Mouse (Mus musculus) A20 (cell line): ENCODE measurements at regions not wholly inside any gene's neighbourhood (a gene's known extent, or its start where the extent isn't known, plus 50 kb on each side); places are given as distances from the start of the nearest gene placed in this dataset.

ENCODE experiments used
- DNase-seq: peaks from one replicate; pipeline ENCODE4 v3.0.0-alpha.2; 2011; ENCODE audit warnings: low read depth, low spot score

DNA sequence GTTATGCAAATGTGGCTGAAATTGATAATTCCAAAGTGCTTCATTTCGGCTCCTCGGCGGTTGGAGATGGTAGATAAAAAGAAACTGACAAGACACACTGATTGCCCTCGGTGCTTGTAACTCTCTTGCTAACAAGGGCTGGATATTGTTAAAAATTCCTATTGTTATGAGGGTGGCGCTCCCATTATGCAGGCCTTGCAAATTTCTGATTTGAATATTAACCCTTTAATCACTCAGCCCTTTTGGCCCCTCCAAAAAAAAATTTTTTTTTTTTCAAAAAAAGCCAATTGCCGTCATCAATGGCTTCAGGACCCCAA lies 469.8 kb downstream of the Vrk1 start:
- no peak for DNase-seq

- DNase-seq, result no peak
Observed at GRCm38 (mm10) chr12:106480281-106481060, 470.4 kb downstream of the Vrk1 start.

GRCm38 (mm10) chr12:106501622-106502327 lies 491.7 kb downstream of the Vrk1 start:
- DNase-seq, result no peak

DNA sequence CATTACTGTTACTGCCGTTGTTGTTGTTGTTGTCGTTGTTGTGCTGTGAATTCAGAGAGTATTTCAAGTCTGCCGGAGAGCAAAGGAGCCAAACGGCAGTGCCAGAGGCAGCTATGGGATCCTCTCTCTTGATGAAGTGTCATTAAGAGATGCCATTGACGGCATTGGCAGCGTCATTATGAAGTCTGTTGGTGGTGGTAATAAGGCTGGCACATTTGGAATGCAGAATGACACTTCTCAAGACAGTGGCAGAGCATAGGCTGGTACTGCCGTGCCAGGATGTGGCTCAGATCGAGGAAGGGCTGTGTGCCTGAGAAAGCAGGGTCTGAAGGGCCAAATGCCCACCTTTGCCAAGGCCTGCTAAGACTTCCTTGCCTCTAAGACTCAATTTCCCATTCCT lies 494.3 kb downstream of the Vrk1 start:
- DNase-seq, result no peak

- DNase-seq, result no peak
Observed at GRCm38 (mm10) chr12:106514057-106514456, 504.0 kb downstream of the Vrk1 start.

DNA sequence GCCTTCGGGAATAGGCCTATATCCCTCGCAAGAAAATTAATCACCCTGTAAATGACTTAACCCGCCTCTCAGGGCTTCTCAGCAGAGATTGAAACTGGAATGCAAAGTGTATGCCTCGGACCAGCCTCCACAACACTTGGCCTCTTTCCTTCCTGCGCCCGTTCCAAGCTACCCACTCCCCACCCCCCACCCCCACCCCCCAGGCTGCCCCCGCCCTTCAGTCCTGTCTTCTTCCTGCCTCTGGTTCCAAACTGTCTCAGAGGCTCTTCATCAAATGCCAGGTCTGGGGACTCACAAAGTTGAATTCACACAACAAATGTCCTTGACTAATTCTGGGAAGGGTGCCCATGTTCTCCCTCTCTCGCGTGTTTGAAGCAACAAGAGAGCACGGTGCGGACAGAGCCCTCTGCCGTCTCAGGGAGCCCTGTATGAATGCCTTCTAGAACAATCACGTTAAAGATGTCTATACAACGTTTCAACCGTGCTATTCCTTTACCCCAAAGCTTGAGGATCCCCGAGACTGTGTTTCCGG lies 505.3 kb downstream of the Vrk1 start:
- DNase-seq, result no peak

DNA sequence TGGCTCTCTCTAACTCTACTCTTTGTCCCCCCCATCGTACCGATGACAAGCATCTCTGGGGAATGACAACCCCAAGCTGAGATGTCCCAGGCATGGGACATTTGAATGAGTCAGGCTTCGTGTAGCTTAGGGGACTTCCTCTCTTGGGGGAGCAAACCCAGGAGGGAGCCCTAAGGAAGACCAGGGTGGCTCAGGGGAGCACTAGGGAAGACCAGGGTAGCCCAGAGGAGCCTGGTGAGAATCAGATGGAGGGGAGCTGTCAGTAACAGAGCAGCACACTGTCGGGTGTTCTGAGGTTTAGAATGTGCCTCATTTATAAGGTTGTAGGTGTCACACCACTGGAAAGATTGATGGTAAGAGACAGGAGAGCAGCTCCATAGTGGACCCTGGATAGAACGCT lies 509.1 kb downstream of the Vrk1 start:
- DNase-seq, result no peak

- DNase-seq, result no peak
Observed at GRCm38 (mm10) chr12:106524411-106524810, 514.4 kb downstream of the Vrk1 start.

DNA sequence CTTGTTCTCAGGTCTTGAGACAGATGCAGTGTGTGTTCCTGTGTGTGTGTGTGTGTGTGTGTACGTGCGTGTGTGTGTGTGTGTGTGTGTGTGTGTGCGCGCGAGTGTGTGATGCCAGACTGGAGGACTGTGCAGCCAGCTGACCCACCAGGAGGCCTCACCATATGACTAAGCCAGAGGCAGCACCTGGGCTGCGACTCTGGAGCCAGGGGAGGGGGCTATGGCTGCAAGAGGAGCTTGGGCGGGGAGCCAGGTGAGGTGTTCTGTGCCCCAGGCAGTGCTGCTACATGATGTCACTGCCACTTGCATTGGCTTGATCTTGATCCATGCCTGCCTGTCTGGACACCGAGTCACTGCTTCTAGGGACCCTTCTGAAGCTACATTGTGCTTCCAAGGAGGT lies 517.1 kb downstream of the Vrk1 start:
- DNase-seq, result no peak

GRCm38 (mm10) chr12:106527699-106528434 lies 517.8 kb downstream of the Vrk1 start:
- no peak for DNase-seq

DNA sequence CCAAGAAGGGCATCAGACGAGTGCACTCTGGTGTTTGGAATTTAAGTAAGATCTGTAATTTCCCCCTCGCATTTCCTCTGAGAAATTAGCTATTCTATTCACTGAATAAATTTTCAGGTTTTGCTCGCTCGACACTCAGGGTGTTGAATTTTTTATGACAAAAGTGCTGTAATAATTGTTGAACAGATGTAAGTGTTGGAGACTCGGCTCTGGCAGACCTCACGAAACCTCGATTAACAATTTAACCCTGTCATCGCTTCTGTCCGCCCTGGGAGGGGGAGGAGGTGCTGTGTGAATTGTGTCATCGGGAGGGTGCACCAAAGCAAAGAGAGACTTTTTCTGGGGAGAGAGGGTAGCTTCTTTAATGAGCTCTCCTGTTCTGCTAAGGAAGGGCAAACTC lies 518.5 kb downstream of the Vrk1 start:
- no peak for DNase-seq

DNA sequence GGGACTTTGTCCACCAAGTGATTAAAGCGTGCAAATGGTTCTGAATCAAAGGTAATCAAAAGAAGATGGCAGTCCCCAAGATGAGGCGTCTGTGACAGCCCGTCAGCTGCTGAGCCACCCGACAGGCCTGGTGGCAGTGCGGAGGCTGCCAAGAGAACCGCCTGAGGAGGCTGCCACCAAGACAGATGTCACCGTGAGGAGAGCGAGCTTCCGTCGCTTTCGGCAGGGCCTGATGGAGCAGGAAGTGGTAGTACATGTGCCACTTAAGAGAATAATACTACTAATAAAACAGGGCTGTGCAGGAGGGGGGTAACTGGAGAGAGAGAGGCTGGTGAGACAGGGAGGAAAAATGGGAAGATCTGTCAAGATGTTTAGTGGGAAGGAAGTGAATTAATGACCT lies 519.1 kb downstream of the Vrk1 start:
- no peak for DNase-seq

- DNase-seq, result no peak
Observed at GRCm38 (mm10) chr12:106535086-106535485, 525.1 kb downstream of the Vrk1 start.

DNA sequence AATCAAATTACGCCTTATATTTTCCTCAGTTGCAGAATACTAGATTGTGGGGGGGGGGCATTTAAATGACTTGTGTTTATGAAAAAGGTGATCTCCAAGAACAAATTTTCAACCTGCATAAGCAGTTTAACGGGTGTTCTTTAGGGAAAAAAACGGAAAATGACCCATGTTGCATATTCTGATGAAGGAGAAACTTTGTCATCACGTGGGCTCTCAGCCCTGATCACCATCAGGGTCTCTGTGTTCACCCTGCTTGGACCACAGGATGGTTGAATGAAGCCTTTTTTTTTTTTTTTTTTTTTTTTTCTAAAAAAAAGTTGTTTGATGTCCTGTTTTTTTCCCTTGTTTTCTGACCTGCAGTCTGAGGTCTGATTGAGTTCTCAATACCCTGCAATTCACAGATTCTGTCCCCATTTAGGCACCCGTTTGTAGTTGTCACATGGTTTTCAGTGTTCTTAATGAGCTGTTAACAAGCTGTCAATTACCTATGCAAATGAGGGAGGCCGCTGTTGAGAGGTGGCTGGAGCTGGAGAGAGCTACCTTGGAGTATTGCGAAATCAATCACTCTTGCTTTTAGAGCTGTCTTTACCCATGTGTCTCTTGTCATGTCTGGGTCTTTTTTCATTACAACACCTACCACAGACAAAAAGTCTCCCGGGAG lies 525.7 kb downstream of the Vrk1 start:
- no peak for DNase-seq

DNA sequence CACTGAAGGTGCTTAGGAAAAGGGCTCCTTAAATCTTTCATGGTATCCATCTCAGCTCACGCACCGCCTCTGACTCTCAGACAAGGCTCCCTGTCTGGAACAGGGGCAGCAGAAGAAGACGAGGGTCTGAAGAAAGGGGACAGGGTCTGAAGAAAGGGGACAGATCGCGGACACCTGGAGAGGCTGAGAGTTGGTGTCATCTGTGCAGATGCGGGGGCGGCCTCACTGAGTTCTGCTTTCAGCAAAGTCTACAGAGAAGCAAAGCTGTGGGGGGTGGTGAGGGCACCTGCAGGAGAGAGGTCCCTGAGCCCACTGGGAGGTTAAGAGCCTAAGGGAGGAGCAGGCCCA lies 526.2 kb downstream of the Vrk1 start:
- no peak for DNase-seq

DNA sequence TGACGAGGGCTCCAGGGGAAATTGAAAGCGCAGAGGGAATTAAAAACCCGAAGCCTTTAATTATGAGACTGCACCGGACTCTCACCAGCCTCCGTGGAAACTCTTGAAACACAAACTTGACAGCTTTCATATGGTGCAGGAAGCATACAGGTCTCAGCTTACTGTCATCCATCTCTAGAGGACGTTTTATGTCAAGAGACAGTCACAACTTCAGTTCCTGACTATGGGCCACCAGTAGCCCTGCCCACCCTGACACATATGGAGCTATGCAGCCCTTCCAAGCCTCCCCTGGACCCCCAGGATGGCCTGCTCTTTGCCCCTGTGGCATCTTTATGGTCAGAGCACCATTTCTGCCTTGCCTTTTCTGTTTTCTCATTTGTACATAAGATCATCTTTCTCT lies 530.0 kb downstream of the Vrk1 start:
- DNase-seq, result no peak

DNA sequence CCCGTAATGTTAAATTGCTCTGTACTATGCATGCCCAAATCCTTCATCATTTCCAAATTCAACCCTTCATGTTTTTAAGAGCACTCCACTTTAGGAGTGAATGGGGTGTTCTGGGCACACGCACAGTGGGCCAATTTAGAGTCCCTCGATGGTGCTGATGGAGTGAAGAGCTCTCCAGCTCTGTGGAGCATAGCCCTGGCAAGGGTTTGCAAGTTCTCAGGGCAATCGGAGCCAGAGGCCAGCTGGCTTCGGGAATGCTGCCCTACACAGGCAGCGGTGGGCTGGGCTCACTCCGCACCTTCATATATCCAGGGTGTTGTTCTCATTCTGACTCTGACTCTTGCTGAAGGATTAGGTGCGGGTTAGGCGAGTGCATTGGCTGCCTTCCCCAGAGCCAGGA lies 549.5 kb downstream of the Vrk1 start:
- DNase-seq, result no peak

DNA sequence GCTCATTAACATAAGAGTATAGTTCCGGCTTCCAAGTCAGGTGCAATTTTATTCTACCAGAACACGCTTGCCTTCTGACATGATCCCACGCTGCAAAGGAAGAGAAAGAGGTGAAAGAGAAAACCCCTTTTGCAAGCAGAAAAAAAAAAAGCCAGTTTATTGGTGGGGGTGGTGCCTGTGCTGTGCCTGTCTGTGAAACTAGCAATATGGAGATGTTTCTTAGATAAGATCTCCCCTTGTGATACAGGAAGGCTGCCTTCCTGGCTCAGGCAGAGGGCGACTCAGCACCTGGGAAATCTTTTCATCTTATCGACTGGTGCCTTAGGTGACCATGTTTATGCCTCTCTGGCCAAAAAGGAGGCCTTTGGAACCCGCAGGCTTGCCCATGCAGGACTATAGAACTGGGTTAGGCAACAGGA lies 555.2 kb downstream of the Vrk1 start:
- no peak for DNase-seq

GRCm38 (mm10) chr12:106566361-106566760 lies 556.3 kb downstream of the Vrk1 start:
- DNase-seq, result no peak

- no peak for DNase-seq
Observed at GRCm38 (mm10) chr12:106567116-106567515, 557.1 kb downstream of the Vrk1 start.

GRCm38 (mm10) chr12:106568541-106569085 lies 558.6 kb downstream of the Vrk1 start:
- no peak for DNase-seq

- no peak for DNase-seq
Observed at GRCm38 (mm10) chr12:106572956-106573355, 562.9 kb downstream of the Vrk1 start.
